15 mouse cellular contexts compared by ENCODE assay signal in the genomic region with DNA sequence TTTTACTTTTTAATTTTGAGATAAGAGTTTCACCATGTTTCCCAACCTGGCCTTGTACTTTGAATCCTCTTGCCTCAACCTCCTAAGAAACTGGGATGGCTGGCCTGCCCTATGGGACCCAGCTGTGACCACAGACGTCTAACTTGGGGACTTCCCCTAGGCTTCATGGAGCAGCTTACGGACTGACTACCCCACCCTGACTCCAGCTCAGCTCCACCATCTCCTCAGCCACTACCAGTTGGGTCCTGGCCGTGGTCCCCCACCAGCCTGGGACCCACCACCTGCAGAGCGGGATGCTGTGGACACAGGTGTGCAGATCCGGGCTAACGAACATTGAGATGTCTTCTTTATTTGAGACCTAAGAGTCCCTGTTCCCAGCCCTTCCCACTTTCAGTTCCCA. TPM values are rescaled to one million over a fixed set of nuclear protein-coding genes. Genes with fewer than 3 reads are reported as not detected.
A peak's percentile ranks its signal among the peaks of the same experiment; 100 is the strongest.
DNase-seq lines count a peak whose midpoint lies in the region; ATAC-seq and TF ChIP-seq lines count a peak whose summit lies in the region.
"Had no signal": no experiment of that assay in that cellular context is flagged by ENCODE, and none has a peak within 500 bp of the region (broad histone marks: within the 10 kb centered on the region; RNA-seq: fewer than 3 reads in every experiment).

No protein-coding gene starts in this region.

- TF ChIP-seq POLR2A in heart, adult 2 months (IDR thresholded peaks at IDR 0.05; ENCODE audit: insufficient read depth, low read depth, low read length), result no peak

- peak overlapping the region; percentile 56; the same call in 1 of the 2 replicates for H3K4me2 ChIP-seq in lung, embryonic 16.5 days (ENCODE audit: low read depth, low read length)
- no peak overlapping the region for H3K4me2 ChIP-seq in lung, postnatal 0 days (replicated peaks; ENCODE audit: low read depth, low read length)
- peak overlapping the region; percentile 69 for H3K4me2 ChIP-seq in hindbrain, embryonic 15.5 days
- peak overlapping the region; percentile 39; the same call in 1 of the 2 replicates for H3K4me2 ChIP-seq in stomach, embryonic 14.5 days (replicated peaks; ENCODE audit: low read depth, low read length)

- peaks cover 27% of the 10 kb centered on the region for H3K4me1 ChIP-seq in heart, adult 2 months (ENCODE audit: control insufficient read depth, insufficient read depth, low read length)
- peaks cover 63% of the 10 kb centered on the region for H3K4me1 ChIP-seq in lung, embryonic 16.5 days (replicated peaks; ENCODE audit: control insufficient read depth, insufficient read depth, low read length)
- peaks cover 30% of the 10 kb centered on the region for H3K4me1 ChIP-seq in lung, postnatal 0 days (ENCODE audit: insufficient read depth, low read depth, low read length)
- H3K4me1 ChIP-seq in hindbrain, embryonic 15.5 days (replicated peaks), result peaks cover 22% of the 10 kb centered on the region
- peaks cover 32% of the 10 kb centered on the region for H3K4me1 ChIP-seq in stomach, embryonic 14.5 days (ENCODE audit: control insufficient read depth, insufficient read depth, low read length)

- H3K36me3 ChIP-seq in heart, adult 2 months (ENCODE audit: control insufficient read depth, insufficient read depth, low read length), result peaks cover 16% of the 10 kb centered on the region
- peaks cover 9% of the 10 kb centered on the region for H3K36me3 ChIP-seq in lung, embryonic 16.5 days (ENCODE audit: control insufficient read depth, insufficient read depth, low read length)
- 0 out of 2 replicates have a peak, but pooled peaks cover 5% of the 10 kb centered on the region for H3K36me3 ChIP-seq in lung, postnatal 0 days (ENCODE audit: insufficient read depth, low read length)
- peaks cover 6% of the 10 kb centered on the region for H3K36me3 ChIP-seq in hindbrain, embryonic 15.5 days
- H3K36me3 ChIP-seq in stomach, embryonic 14.5 days (ENCODE audit: control insufficient read depth, insufficient read depth, low read length), result peaks cover 3% of the 10 kb centered on the region; the same call in 1 of the 2 replicates

- peak; percentile 92 for DNase-seq in heart, adult 11 months
- no peak for DNase-seq in heart, adult 2 months
- no peak for DNase-seq in lung, postnatal 0 days (ENCODE audit: low spot score)
- DNase-seq in retina, postnatal 1 day, result no peak
- DNase-seq in right cerebral cortex, adult 18-20 months, result no peak
- DNase-seq: gastrocnemius, postnatal 25 days; heart, postnatal 4 days; lung, postnatal 14 days had no signal

- no peak overlapping the region for H3K27ac ChIP-seq in heart, adult 2 months
- no peak overlapping the region for H3K27ac ChIP-seq in lung, embryonic 16.5 days (ENCODE audit: low read length)
- H3K27ac ChIP-seq in lung, postnatal 0 days (ENCODE audit: low read length), result no peak overlapping the region
- H3K27ac ChIP-seq in hindbrain, embryonic 15.5 days (replicated peaks), result no peak overlapping the region
- H3K27ac ChIP-seq in stomach, embryonic 14.5 days (ENCODE audit: low read length), result no peak overlapping the region

- TF ChIP-seq CTCF in heart, adult 2 months (IDR thresholded peaks at IDR 0.05), result no peak
- TF ChIP-seq CTCF in lung, postnatal 0 days (IDR thresholded peaks at IDR 0.05), result no peak

- WGBS in heart, adult 2 months, result 85% methylated on average over 6 of the region's 6 CpGs
- WGBS in lung, embryonic 16.5 days, result 83% methylated on average over 6 of the region's 6 CpGs
- 82% methylated on average over 6 of the region's 6 CpGs for WGBS in lung, postnatal 0 days
- 92% methylated on average over 6 of the region's 6 CpGs for WGBS in hindbrain, embryonic 15.5 days
- 92% methylated on average over 6 of the region's 6 CpGs for WGBS in stomach, embryonic 14.5 days

- no peaks in the 10 kb centered on the region for H3K79me2 ChIP-seq in heart, adult 2 months (replicated peaks; ENCODE audit: control insufficient read depth, insufficient read depth, low read length)

- TF ChIP-seq EP300 in heart, adult 2 months (IDR thresholded peaks at IDR 0.05; ENCODE audit: insufficient read depth, low read depth, low read length), result no peak
- TF ChIP-seq EP300 in lung, postnatal 0 days (IDR thresholded peaks at IDR 0.05), result no peak

- ATAC-seq in lung, embryonic 16.5 days (ENCODE audit: low read depth), result no peak
- no peak for ATAC-seq in lung, postnatal 0 days
- no peak for ATAC-seq in hindbrain, embryonic 15.5 days (ENCODE audit: low FRiP score, low read depth)
- no peak for ATAC-seq in stomach, embryonic 14.5 days (ENCODE audit: insufficient number of reproducible peaks, insufficient read depth, low FRiP score, low read depth)

- intact Hi-C loops in heart, adult 2 months (cut with DNase I), result no loop called here

- no peaks in the 10 kb centered on the region for H3K27me3 ChIP-seq in heart, adult 2 months (ENCODE audit: control insufficient read depth, insufficient read depth, low read length)
- no peaks in the 10 kb centered on the region for H3K27me3 ChIP-seq in lung, embryonic 16.5 days (ENCODE audit: control insufficient read depth, insufficient read depth, low read depth, low read length)
- H3K27me3 ChIP-seq in lung, postnatal 0 days (replicated peaks; ENCODE audit: insufficient read depth, low read length), result no peaks in the 10 kb centered on the region
- no peaks in the 10 kb centered on the region for H3K27me3 ChIP-seq in hindbrain, embryonic 15.5 days
- H3K27me3 ChIP-seq in stomach, embryonic 14.5 days (ENCODE audit: control insufficient read depth, insufficient read depth, low read length), result no peaks in the 10 kb centered on the region

- H3K9me3 ChIP-seq in lung, embryonic 16.5 days (ENCODE audit: control insufficient read depth, low read length), result no peaks in the 10 kb centered on the region
- no peaks in the 10 kb centered on the region for H3K9me3 ChIP-seq in lung, postnatal 0 days (ENCODE audit: low read length)
- no peaks in the 10 kb centered on the region for H3K9me3 ChIP-seq in hindbrain, embryonic 15.5 days
- no peaks in the 10 kb centered on the region; the same call in 1 of the 2 replicates for H3K9me3 ChIP-seq in stomach, embryonic 14.5 days (ENCODE audit: control insufficient read depth, low read depth, low read length)

- H3K4me3 ChIP-seq in heart, adult 2 months, result no peak overlapping the region
- no peak overlapping the region for H3K4me3 ChIP-seq in lung, embryonic 16.5 days (ENCODE audit: low read length)
- no peak overlapping the region for H3K4me3 ChIP-seq in lung, postnatal 0 days (ENCODE audit: low read depth, low read length)
- H3K4me3 ChIP-seq in hindbrain, embryonic 15.5 days, result no peak overlapping the region; the same call in 1 of the 2 replicates
- H3K4me3 ChIP-seq in stomach, embryonic 14.5 days (ENCODE audit: low read depth, low read length), result no peak overlapping the region
- H3K4me3 ChIP-seq: erythroblast, embryonic 14.5 days; myocyte had no signal

- H3K9ac ChIP-seq in heart, adult 2 months (ENCODE audit: low read depth, low read length), result no peak overlapping the region
- H3K9ac ChIP-seq in lung, embryonic 16.5 days (ENCODE audit: low read length), result no peak overlapping the region
- H3K9ac ChIP-seq in lung, postnatal 0 days (replicated peaks; ENCODE audit: low read depth), result no peak overlapping the region
- no peak overlapping the region for H3K9ac ChIP-seq in hindbrain, embryonic 15.5 days
- no peak overlapping the region for H3K9ac ChIP-seq in stomach, embryonic 14.5 days (replicated peaks; ENCODE audit: low read depth, low read length)

RNA-seq across cellular contexts. Expression of a gene that starts 2.1 kb away (rescaled TPM):
- 1 to 10 TPM; 3.8 to 4.0 TPM for total RNA-seq in heart, adult 2 months (2021)
- 11.3 and 12.0 TPM in 2 replicates for polyA plus RNA-seq in heart, adult 2 months (2012; rRNA removed)
- 10.6 and 11.5 TPM in 2 replicates for polyA plus RNA-seq in lung, embryonic 16.5 days (2015; fragmentation: Nextera tagmentation; extraction: Ambion mirVana)
- 4.0 and 4.8 TPM in 2 replicates for polyA plus RNA-seq in lung, postnatal 0 days (2015; fragmentation: Nextera tagmentation; extraction: Ambion mirVana)
- polyA plus RNA-seq in hindbrain, embryonic 15.5 days (2015; fragmentation: Nextera tagmentation; extraction: Ambion mirVana), result 4.0 and 5.2 TPM in 2 replicates
- 7.2 TPM in 2 replicates for polyA plus RNA-seq in stomach, embryonic 14.5 days (2014; fragmentation: Nextera tagmentation; extraction: Ambion mirVana)
- polyA plus RNA-seq: erythroblast, embryonic 14.5 days had no signal

RNA-seq across cellular contexts. Expression of a gene that starts 10.4 kb away (rescaled TPM):
- 10 to 100 TPM; 25.0 to 25.5 TPM for total RNA-seq in heart, adult 2 months (2021)
- 30.5 and 30.9 TPM in 2 replicates for polyA plus RNA-seq in heart, adult 2 months (2012; rRNA removed)
- 16.1 and 16.4 TPM in 2 replicates for polyA plus RNA-seq in lung, embryonic 16.5 days (2015; fragmentation: Nextera tagmentation; extraction: Ambion mirVana)
- 43.3 and 49.0 TPM in 2 replicates for polyA plus RNA-seq in lung, postnatal 0 days (2015; fragmentation: Nextera tagmentation; extraction: Ambion mirVana)
- polyA plus RNA-seq in hindbrain, embryonic 15.5 days (2015; fragmentation: Nextera tagmentation; extraction: Ambion mirVana), result 20.2 and 24.3 TPM in 2 replicates
- 6.2 and 7.8 TPM in 2 replicates for polyA plus RNA-seq in stomach, embryonic 14.5 days (2014; fragmentation: Nextera tagmentation; extraction: Ambion mirVana)

RNA-seq across cellular contexts. Expression of a gene that starts 16.1 kb away (rescaled TPM):
- total RNA-seq in heart, adult 2 months (2021), result under 1 TPM; 0.26 to 0.27 TPM
- polyA plus RNA-seq in heart, adult 2 months (2012; rRNA removed), result 0.29 and 0.70 TPM in 2 replicates
- 0.16 and 0.21 TPM in 2 replicates for polyA plus RNA-seq in lung, embryonic 16.5 days (2015; fragmentation: Nextera tagmentation; extraction: Ambion mirVana)
- 0.19 and 0.32 TPM in 2 replicates for polyA plus RNA-seq in lung, postnatal 0 days (2015; fragmentation: Nextera tagmentation; extraction: Ambion mirVana)
- 0.08 and 0.09 TPM in 2 replicates for polyA plus RNA-seq in hindbrain, embryonic 15.5 days (2015; fragmentation: Nextera tagmentation; extraction: Ambion mirVana)
- 0.23 and 0.62 TPM in 2 replicates for polyA plus RNA-seq in stomach, embryonic 14.5 days (2014; fragmentation: Nextera tagmentation; extraction: Ambion mirVana)
- total RNA-seq: gastrocnemius, postnatal 25 days; left cerebral cortex, postnatal 25 days had no signal
- polyA plus RNA-seq: erythroblast, embryonic 14.5 days; myocyte had no signal

RNA-seq across cellular contexts. Expression of a gene that starts 20.6 kb away (rescaled TPM):
- total RNA-seq in heart, adult 2 months (2021), result not detected
- 0.25 TPM in 1 of 2 replicates, not detected in the other for polyA plus RNA-seq in heart, adult 2 months (2012; rRNA removed)
- polyA plus RNA-seq in lung, embryonic 16.5 days (2015; fragmentation: Nextera tagmentation; extraction: Ambion mirVana), result 0.26 and 0.70 TPM in 2 replicates
- polyA plus RNA-seq in lung, postnatal 0 days (2015; fragmentation: Nextera tagmentation; extraction: Ambion mirVana), result 0.13 and 0.18 TPM in 2 replicates
- not detected in 2 replicates for polyA plus RNA-seq in hindbrain, embryonic 15.5 days (2015; fragmentation: Nextera tagmentation; extraction: Ambion mirVana)
- 0.63 and 0.78 TPM in 2 replicates for polyA plus RNA-seq in stomach, embryonic 14.5 days (2014; fragmentation: Nextera tagmentation; extraction: Ambion mirVana)
- total RNA-seq: gastrocnemius, postnatal 25 days; heart, postnatal 4 days had no signal
- polyA plus RNA-seq: erythroblast, embryonic 14.5 days; urinary bladder, adult 2 months had no signal

RNA-seq across cellular contexts. Expression of a gene that starts 22.4 kb away (rescaled TPM):
- total RNA-seq in heart, adult 2 months (2021), result not detected
- polyA plus RNA-seq in heart, adult 2 months (2012; rRNA removed), result not detected in 2 replicates
- polyA plus RNA-seq in lung, embryonic 16.5 days (2015; fragmentation: Nextera tagmentation; extraction: Ambion mirVana), result 0.16 and 0.91 TPM in 2 replicates
- not detected in 2 replicates for polyA plus RNA-seq in lung, postnatal 0 days (2015; fragmentation: Nextera tagmentation; extraction: Ambion mirVana)
- polyA plus RNA-seq in hindbrain, embryonic 15.5 days (2015; fragmentation: Nextera tagmentation; extraction: Ambion mirVana), result not detected in 2 replicates
- polyA plus RNA-seq in stomach, embryonic 14.5 days (2014; fragmentation: Nextera tagmentation; extraction: Ambion mirVana), result 0.36 and 0.55 TPM in 2 replicates
- total RNA-seq: gastrocnemius, postnatal 25 days; heart, postnatal 4 days; left cerebral cortex, postnatal 25 days had no signal
- polyA plus RNA-seq: erythroblast, embryonic 14.5 days; urinary bladder, adult 2 months had no signal
